Mouse (Mus musculus) lung, postnatal 0 days (tissue): ENCODE results near the gene Ntn5.

Experiments used
- CTCF ChIP-seq: IDR thresholded peaks from 2 replicates; pipeline ENCODE4 v1.5.1; 2016; ENCODE audit warnings: antibody characterized with exemption, mild to moderate bottlenecking
- EP300 ChIP-seq: IDR thresholded peaks from 2 replicates; pipeline ENCODE4 v1.6.1; 2016; ENCODE audit warnings: antibody characterized with exemption, mild to moderate bottlenecking, control low read depth

GRCm38 (mm10) chr7:45682144-45683126 is 1.4 kb upstream of the Ntn5 start:
- TF ChIP-seq CTCF (peak; percentile 99), EP300 (peak; percentile 51)
